Mouse (Mus musculus): ENCODE measurements around the gene Wdr86.
"Not testable (repeated sequence)": the region's sequence is repeated elsewhere in the genome, so short reads cannot be mapped to it uniquely, and the experiment has no call there.

The Wdr86 gene

DNA sequence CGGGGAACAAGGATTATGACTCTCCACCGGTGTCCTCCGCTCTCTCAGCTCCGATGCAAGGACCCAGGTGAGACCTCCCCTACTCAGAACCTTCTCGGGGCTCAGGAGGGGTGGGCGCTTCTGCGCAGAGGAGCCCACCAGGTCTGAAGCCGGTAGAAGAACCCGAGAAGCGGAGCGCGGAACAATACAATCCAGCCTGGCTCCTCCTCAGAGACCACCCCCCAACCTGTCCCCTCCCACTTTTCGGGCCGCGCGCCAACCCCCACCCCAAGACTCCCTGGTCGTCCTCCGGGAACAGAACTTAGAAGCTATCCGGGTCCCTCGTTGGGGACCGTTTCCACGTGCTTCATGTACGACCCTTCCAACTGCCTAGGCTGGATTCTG is at the start of gene Wdr86:
Gene Wdr86, minus strand, starts transcription at position 240 of the 384 bp plus-strand sequence.
- DNase-seq (ENCODE audit: low read depth, low spot score) = no peak

DNA sequence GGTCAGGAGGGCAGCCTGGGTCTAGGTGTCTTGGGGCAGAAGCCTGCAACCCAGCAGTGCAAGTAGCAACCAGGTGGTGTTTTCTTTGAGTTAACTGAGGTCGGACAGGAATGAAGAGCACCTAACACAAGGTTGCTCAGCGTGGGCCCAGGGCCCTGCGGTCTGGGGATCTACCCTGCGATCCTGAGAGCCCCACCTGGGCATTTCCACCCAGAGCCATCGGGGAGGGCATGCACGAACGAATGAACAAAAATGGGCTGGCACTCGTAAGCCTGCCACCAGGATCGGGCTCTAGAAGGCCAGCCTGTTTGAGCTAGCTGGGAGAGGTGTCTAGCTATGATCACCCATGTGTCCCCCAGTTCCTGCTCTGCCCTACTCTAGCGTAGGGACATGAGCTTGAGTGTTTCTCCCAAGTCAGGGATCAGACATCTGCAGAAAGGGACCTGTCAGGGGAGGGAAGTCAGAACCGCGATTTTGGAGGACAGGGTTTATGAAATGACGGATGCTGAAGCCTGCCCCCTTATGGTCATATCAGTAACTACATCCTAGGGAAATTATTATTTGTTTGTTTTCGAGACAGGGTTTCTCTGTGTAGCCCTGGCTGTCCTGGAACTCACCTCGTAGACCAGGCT is 49.5 kb upstream of the Wdr86 start:
- peak; percentile 77 for DNase-seq (ENCODE audit: low read depth, low spot score)

DNA sequence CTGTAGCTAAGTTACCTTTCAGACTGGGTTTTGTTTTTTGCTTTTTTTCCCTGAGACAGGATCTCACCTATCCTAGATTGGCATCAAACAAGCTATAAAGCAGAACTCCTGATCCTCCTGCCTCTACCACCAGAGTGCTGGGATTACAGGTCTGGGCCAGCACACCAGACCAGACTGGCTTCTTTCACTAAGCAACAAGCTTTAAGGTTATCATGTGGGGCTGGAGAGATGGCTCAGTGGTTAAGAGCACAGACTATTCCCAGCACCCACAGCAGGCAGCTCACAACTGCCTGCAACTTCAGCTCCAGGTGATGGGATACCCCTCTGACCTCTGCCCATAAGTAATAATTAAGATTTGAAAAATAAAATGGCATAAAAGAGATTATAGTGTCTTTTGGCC is 48.8 kb upstream of the Wdr86 start:
- no peak for DNase-seq (ENCODE audit: low read depth, low spot score)

DNA sequence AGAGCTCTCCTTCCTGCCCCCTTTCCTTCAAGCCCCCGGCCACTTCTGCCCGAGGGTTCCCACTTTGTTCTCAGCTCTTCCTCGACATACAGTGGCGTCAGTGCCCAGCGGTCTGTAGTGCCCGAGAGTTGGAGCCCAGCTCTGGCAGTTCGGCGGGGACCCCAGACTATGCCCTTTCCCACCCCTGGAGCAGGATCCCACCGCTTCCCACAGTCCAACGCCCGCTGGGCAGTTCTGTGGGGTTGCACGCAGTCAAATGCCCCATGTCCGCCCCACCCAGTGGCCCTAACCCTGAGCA is 48.3 kb upstream of the Wdr86 start:
- no peak for DNase-seq (ENCODE audit: low read depth, low spot score)

DNA sequence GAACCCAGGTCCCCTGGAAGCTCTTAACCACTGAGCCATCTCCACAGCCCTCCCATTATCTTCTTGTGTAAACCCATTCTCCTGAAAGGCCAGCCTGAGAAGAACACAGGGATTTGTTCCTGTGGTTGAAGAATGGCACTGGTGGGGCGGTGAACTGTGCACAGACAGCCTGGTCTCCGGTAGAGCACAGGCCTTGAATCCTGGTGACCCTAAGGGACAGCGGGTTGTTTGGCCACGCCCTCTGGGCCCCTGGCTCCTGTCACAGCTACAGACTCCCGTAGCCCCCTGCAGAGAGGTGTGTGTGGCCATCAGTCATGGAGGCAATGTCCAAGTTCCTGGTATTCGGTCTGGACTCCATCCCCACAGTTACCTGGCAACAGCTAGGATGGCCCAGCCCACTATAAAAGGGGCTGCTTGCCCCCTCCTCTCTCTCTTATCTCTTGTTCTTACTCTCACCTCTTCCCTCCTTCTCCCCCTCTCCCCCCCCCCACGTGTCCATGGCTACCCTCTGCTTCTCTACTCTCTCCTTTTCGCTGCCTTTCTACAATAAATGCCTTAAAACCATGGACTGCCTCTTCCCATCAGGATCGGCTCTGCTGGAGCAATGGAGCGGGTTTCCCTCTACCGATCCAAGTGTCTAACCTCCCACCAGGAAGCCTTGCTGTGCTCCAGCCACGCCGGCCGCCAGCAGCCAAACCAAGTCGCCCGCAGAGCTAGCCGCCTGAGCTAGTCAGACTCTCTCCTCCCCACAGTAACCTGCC is 47.7 kb upstream of the Wdr86 start:
- DNase-seq (ENCODE audit: low read depth, low spot score) = no peak

DNA sequence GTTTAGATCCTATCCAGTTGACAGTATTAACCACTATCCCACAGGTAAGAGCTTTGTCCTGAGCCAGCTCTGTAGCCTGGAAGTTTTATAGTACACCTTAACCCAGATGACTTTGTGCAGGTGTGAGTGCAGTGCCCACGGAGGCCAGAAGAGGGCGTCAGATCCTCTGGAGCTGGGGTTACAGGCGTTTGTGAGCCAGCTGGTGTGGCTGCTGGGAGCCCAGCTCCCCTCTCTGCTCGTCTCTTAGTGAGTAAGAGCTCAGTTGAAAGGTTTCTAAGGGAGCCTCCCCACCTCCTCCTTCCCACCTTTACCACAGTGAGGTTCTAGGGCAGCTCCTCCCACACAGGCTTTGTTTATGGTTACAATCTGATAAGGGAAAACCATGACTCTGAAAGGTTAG is 46.2 kb upstream of the Wdr86 start:
- no peak for DNase-seq (ENCODE audit: low read depth, low spot score)

DNA sequence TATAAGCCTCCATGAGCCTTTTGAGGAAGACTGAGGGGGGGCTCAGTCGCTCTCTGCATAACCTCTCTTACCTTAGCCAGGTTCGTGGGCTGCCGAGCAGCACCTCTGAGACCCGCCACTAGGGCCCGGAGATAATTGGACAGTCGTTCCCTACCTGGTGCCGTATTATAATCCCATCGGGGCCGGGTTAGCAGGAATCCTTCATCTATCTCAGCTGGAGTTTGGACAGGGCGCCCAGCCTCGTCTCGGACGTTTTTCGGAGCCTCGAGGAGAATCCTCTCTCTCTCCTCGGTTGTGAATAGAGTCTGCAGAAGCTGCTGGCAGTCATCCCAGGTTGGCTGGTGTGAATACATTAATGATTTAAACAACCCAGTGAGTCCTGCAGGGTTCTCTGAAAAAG is 44.0 kb upstream of the Wdr86 start:
- not testable (repeated sequence) for DNase-seq (ENCODE audit: low read depth, low spot score)

DNA sequence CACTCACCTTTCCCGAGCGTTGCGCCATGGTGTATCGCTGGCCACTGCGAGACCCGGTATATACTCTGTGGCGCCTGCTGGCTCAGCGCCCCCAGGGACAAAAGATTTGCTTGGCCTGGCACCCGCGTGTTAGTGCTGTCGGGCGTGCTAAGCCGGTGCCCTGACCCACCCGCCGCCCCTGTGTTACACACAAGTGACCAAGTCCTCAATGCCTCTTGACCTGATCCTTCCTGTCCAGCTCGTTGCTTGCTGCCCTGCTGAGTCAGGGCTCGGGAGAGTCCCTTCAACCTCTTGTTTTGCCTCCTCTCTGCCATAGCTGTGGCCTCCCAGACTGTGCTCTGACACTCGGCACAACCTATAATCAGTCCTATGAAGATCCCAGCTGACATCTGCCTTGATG is 27.3 kb upstream of the Wdr86 start, which contains the start of gene Crygn:
Gene Crygn, minus strand, starts transcription at position 193 of the 400 bp plus-strand sequence.
- DNase-seq (ENCODE audit: low read depth, low spot score) = no peak

DNA sequence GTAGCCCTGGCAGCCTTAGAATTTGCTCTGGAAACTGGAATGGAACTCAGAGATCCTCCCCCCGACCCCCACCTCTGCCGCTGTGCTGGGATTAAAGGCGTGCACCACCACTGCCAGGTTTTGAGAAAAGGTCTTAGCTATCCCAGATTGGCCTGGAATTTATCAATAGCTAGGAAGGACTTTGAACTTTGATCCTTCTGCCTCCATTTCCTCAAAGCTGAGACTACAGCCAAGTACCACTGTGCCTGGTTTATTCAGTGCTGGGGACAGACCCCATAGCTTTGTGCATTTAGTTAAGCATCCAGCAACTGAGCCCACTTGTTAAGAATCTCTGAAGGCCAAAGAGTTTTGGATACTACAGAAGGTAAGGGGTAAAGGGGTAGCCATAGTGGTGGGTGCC is 26.4 kb upstream of the Wdr86 start:
- no peak for DNase-seq (ENCODE audit: low read depth, low spot score)

DNA sequence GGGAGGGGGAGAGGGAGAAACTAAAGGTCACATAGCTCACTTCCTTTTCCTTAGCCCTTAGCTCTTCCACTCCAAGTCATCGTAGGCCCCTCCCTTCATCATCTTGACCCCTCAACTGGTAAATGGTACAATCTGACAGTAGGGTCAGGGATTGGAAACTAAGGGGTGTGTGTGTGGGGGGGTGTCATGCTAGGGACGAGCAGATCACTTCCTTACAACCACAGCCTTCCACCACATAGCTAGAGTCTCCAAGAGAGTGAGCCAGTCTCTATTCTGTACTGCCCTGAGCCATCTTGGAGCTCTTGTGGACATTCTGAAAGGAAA is 21.6 kb upstream of the Wdr86 start:
- no peak for DNase-seq (ENCODE audit: low read depth, low spot score)

DNA sequence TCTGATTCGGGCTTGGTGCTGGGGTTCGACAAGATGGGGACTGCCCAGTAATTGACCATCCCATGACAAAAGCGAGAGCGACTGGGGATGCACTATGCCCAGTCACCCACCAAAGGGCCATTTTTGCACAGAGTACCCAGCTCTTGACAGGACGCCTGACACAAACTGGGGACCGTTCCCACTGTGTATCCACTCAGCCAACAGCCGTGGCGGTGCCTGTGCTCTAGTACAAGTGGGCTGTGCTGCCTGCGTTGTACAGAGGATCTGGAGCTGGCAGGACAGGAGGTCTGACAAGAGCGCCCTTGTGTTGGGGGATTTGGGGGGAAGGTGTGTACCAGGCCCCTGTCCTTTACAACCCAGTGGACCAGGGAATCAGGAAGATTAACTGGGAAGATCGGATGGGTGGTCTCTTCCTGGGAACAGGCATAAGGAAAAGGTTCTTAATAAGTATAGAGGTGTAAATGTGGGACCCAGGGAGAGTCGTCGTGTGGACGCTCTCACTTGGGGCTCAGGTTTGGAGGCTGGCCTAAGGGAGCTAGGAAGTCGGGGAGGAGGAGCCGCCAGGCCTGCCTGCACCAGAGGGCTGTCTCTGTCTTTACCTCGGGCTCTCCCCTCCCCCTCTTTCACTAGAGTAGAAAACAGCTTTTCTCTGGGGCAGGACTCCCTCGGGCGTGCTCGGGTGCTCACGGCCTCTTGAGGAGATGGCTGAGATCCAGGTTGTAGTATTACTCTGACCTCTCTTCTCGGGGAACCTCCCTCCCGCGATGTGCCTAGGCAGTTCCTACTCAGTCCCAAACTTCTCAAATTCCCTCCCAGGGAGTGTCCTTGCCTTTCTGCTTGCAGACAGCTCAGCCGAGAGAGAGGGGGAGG is 21.0 kb upstream of the Wdr86 start:
- DNase-seq (ENCODE audit: low read depth, low spot score) = peak; percentile 92

DNA sequence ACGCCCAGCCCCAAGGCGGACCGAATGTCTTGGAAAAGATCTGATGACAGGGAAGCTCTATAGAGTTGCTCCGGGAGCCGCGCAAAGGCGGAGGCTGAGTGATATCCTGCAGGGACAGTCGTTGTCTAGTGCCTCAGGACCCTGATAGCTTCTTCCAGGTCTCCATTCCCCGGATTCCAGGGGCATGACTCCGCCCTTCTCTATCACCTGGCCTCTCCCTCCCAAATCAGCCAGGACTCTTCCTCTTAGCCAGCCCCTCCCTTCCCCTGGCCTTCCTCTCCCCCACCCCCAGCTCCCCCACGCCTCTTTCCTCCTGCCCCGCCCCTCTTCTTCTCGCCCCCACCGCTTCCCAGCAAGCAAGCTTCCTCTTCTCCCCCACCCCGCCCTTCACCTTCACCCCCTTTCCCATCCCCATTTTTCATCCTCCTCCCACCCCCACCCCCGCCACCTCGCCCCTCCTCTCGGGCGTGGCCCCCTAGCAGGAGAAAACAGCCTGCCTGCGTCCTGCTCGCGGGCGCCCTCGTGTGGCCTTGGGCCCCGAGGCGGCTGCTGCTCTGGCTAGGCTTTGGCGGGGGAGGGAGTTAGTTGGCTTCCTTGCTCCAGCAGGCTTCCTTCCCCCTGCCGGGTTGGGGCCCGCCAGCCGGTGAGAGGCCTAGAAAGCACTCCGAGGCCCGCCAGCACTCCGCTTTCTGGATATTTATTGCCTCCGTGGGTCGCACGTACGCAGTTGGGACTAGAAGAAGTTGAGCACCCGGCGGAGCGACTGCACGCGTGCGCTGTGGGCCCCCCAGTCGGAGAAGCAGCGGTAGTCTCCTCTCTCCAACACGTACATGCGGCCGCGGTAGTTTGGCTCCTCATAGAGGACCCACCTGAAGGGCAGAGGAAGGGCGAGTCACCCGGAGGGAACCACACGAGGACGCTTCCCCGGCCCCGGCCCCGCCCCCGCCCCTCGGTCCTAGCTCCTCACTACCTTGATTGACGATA is 20.1 kb upstream of the Wdr86 start:
- DNase-seq (ENCODE audit: low read depth, low spot score) = peak; percentile 91

DNA sequence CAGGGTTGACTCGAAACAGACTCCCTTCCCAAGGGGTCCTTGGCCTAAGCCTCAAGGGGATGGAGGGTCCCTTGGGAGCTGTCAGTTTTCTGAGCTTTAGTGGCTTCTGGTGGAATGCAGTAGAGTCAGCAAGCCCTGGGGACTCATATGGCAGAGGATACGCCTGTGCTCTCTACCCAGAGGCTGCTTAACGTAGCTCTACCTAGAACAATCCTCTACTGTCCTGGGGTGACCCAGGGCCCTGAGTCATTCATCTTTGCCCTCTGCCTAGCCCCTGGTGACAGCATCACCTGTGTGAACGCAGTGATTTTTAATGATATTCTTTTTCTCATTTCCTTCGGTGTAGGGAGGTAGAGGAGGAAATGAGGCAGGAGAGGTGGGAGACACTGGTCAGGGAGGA is 19.2 kb upstream of the Wdr86 start:
- no peak for DNase-seq (ENCODE audit: low read depth, low spot score)

DNA sequence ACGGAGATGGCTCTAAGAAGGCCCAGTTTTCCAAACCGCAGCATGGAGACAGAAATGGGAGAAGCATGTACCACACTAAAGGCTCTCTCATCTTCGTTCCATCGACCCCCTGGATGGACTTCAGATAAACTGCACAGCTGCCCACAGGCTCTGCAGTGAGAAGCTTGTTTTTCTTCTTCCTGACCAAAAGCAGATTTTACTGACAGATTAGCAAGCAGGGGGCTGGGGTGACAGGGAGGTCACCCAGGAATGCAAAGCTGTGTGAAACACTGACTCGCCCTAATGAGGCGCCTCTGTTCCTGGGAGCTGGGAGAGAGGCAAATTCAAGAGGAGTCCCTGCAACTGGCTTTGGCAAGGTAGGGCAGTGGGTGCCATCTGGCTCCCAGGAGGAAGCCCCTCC is 17.0 kb upstream of the Wdr86 start:
- DNase-seq (ENCODE audit: low read depth, low spot score) = no peak

DNA sequence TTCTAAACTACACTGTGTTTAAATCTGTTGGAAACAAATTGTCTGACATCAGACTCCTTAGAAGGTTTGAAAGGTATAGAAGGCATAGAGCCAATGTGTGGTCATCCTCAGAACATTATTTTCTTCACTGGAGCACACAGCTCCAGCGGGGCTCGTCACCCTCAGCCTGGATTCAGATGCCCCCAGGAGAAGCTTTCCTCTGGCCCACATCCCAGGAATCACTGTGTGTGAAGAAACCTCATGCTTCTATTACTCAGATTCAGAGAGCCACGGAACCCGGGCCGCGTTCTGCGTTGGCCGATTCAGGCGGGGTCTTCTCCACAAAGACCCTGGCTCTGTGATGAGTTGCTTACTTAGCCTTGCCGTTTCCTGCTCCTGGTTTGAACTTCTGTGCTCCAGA is 13.4 kb upstream of the Wdr86 start:
- no peak for DNase-seq (ENCODE audit: low read depth, low spot score)

DNA sequence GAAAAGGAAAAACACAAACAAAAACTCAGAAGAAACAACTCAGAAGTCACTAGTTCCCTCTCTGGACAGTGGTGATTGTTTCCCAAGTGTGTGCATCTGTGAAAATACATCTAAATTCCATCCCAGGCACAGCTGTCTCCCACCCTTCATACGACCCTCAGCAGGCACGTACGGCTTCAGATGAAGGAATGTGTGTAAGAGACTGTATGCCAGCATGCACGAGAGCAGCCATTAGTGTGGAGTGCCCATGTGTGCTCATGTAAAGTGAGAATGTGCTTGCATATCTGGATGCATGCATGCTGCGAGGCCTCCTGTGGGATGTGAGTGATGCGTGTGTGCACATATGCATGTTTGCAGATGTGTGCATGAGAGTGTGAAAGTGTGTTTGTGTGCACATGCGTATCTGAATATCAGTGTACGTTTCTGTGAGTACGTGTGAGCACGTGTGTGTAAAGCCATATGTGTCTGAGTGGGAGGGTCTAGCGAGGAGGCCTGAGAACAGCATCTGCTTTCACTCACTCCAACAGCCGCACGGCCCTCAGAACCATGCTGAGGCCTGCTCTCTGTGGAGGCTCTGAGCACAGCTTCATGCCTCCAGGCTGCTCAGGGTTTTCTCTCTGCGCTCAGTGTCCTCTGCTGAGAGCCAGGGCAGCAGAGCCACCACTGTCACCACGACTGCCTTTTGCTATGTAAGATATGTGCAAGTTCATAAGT is 10.8 kb upstream of the Wdr86 start:
- no peak for DNase-seq (ENCODE audit: low read depth, low spot score)

DNA sequence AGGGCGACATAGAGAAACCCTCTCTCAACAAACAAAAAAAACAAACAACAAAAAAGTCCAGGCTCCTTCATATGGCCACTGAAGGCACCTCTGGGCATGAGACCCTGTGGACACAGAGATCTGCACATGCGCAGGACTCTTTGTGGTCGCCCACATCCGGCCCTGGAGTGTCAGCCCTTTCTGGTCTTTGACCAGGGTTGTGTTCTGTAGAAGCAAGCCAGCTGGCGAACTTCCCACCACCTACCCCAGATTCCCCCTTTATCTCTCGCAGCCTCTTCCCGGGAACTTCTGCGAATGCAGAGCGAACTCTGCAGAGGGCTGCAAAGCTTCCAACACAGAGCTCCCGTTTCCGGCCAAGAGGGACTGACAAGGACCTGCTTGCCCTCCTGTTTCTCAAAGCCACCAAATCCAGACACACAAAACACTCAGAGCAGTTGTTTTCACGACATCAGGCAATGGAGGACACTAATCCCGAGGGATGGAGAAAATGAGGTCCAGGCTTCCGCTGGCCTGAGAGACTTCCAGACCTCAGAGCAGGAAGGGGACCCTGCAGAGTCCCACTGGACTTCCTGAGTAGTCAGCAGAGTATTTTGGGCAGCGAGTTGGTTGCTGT is 8.7 kb upstream of the Wdr86 start:
- no peak for DNase-seq (ENCODE audit: low read depth, low spot score)

DNA sequence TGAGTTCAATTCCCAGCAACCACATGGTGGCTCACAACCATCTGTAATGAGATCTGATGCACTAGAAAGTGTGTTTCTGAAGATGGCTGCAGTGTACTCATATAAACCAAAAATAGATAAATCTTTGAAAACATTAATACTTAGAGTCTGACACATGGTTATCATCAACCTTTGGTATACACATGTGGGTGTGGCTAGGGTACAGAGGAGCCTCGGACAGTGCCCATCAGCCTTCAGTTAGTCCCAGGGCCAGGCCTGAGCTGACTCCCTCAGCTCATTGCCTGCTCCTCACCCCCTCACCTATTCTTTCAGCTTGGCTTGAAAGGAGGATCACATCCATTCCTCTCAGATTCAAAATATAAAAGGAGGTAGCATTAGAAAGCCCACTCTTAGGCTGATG is 8.0 kb upstream of the Wdr86 start:
- no peak for DNase-seq (ENCODE audit: low read depth, low spot score)

DNA sequence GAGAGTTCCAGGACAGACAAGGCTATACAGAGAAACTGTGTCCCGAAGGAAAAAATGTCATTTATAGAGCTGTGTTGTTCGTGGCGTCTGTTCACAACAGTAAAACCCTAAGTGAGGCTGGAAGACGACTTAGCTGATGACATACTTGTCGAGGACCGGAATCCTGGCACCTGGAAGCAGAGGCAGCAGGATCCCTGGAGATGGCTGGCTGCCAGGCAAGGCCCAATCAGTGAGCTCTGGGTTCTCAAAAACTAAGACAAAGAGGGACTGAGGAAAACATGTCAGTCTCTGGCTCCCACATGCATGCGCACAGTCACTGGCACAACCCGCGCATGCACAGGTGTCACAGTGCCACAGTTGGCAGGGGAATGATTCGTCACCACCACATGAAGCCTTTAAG is 7.1 kb upstream of the Wdr86 start:
- DNase-seq (ENCODE audit: low read depth, low spot score) = no peak

DNA sequence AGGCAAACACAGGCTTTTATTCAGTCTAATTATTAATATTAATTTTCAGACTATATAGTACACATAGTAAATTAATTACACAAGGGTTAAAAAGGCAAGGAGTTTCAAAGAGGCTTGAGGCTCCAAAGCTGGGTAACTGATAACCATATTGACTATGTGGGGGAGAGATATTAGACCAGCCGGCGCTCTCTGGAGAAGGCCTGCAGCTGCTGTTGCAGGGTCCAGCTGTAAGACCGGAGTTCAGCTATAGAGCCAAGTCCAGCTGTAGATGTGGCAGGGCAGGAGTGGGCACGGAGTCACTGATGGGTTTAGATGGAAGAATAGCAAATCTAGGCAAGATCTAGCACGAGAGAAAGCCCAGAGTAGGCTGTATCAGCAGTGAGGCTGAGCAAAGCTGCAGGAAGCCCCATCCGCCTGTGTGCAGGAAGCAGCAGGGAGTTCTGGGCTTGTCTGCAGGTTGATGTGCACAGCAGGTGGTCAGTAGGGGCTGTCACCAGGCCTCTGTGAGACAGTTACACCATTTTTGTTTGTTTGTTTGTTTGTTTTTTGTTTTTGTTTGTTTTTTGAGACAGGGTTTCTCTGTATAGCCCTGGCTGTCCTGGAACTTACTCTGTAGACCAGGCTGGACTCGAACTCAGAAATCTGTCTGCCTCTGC is 3.4 kb upstream of the Wdr86 start:
- DNase-seq (ENCODE audit: low read depth, low spot score) = no peak

Measured in A20 (cell line).